In the genomic region with DNA sequence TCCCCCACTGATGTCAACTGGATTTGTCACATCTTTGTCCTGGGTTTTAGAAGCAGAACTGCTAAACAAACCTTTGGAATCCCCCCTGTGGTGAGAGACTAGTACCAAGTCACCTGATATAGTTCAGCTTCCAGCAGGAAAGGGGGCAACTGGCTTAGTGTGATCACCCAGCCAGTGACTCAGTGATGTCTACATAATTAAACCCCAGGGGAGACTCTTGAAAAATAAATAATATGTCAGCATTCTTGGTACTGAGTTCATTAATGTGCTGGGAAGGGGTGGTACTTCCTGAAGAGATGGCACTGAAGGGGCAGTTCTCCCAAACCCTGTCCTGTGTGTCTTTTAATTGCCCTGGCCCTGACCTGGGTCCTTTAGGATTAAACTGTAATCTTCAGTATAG, we compare ENCODE assay signal across 19 mouse cellular contexts.
"Had no signal": no experiment of that assay in that cellular context is flagged by ENCODE, and none has a peak within 500 bp of the region (broad histone marks: within the 10 kb centered on the region; RNA-seq: fewer than 3 reads in every experiment).

No protein-coding gene starts in this region.

- H3K36me3 ChIP-seq: liver, embryonic 15.5 days; midbrain, embryonic 10.5 days; neural tube, embryonic 13.5 days; neural tube, embryonic 15.5 days had no signal

- H3K27ac ChIP-seq: liver, embryonic 15.5 days; midbrain, embryonic 10.5 days; neural tube, embryonic 13.5 days had no signal

- H3K4me1 ChIP-seq: liver, embryonic 15.5 days had no signal

- H3K4me3 ChIP-seq: liver, embryonic 15.5 days; midbrain, embryonic 10.5 days; myocyte; neural tube, embryonic 13.5 days; neural tube, embryonic 15.5 days had no signal

- H3K9ac ChIP-seq: liver, embryonic 15.5 days; liver, postnatal 0 days; lung, embryonic 14.5 days; neural tube, embryonic 13.5 days; neural tube, embryonic 15.5 days had no signal

- H3K27me3 ChIP-seq: neural tube, embryonic 13.5 days; neural tube, embryonic 15.5 days had no signal

- H3K4me2 ChIP-seq: liver, embryonic 15.5 days; lung, embryonic 14.5 days; neural tube, embryonic 13.5 days; neural tube, embryonic 15.5 days had no signal

- H3K9me3 ChIP-seq: liver, embryonic 15.5 days; midbrain, embryonic 10.5 days; neural tube, embryonic 13.5 days; neural tube, embryonic 15.5 days had no signal

- DNase-seq: liver, postnatal 0 days; lung, embryonic 14.5 days; lung, postnatal 10 days; lung, postnatal 4 days; midbrain, embryonic 14.5 days; retina, postnatal 1 day; right cerebral cortex, adult 18-20 months; right cerebral cortex, postnatal 25 days; right cerebral cortex, postnatal 4 days; spleen, adult 18-20 months; thymus, adult 2 months; thymus, postnatal 25 days; thymus, postnatal 4 days had no signal

- ATAC-seq: liver, postnatal 0 days; midbrain, embryonic 16.5 days had no signal
